Mouse (Mus musculus) heart, adult 8-10 months (tissue): ENCODE results near the gene Zfp663. TPM values are rescaled to one million over a fixed set of nuclear protein-coding genes. Genes with fewer than 3 reads are reported as not detected.

ENCODE experiments used
- DNase-seq: peaks from one replicate; pipeline ENCODE4 v3.0.0; 2022; ENCODE audit warnings: low spot score
- total RNA-seq, 4 experiments: library from RNA; stranded (reverse); gene quantifications; 2 replicates each; pipeline ENCODE4 v1.2.4; 2022

Gene Zfp663
- total RNA-seq, 4 experiments from 2014 or later = not detected

DNA sequence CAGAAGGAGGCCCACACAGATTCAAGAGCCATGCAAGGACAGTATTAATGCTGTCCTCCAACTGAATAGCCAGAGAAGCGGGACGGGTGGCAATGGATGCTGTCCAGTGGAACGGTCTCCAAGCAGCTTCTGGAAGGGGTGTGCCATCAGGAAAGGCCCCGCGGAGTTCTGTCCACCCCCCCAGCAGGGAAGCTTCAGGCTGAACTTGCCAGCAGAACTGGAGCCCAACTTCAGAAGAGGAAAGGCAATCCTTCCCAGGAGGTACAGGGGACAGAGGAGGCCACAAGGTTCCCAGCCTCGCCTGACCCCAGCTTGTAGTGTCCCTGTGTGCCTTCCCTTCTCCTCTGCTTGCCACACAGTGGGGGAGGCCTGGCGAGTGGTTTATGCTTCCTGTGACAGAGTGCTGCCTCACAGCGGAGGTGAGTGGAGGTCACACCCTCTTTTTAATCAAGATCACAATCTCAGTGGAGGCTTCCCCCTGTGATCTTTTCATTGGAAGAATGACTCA lies 47.1 kb downstream of the Zfp663 start:
- DNase-seq = no peak

DNA sequence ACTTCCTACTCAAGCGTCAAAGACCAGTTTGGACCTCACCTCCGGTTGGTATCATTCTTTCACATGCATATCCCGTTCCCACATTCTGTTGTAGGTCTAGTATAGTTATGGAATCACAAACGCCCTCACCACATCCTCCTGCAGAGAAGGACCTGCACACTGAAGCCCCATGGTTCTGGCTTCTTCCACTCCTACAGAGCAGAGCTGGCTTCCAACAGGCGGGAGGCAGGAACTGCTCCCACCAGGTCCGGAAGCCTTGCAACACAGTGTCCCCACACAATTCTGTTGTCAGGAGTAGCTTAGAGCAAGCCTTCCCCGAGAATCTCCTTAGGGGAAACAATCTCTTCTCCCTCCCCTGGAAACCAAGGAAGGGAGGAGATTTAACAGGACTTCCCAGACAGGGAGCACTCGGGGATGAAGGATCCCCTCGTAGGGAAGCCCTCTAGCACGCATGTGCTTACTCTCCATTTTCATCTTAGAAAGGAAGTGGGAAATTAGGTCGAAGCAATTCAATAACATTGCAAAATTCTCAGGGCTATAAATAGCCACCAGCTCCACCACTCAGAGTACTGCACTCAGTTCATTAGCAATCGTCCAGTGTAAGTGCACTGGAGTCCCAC lies 47.9 kb downstream of the Zfp663 start:
- peak; percentile 76 for DNase-seq

DNA sequence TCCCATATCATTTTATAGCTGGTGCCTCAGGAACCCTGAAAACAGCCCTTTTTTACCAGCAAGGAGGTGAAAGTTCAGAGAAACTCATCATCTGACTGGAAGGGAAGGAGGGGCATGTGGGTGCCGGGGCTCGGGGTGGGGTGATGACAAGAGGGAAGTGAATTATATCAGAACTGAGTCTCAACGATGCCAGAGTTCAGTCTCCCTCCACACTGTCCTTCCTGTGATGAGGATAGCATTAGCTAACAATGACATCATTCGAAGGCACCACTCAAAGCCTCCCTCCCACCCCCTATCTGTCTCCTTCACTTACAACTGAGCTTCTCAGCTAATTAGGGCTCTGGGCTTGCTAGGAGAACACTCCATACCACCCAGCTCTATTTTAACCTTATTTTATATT lies 49.0 kb downstream of the Zfp663 start:
- no peak for DNase-seq

DNA sequence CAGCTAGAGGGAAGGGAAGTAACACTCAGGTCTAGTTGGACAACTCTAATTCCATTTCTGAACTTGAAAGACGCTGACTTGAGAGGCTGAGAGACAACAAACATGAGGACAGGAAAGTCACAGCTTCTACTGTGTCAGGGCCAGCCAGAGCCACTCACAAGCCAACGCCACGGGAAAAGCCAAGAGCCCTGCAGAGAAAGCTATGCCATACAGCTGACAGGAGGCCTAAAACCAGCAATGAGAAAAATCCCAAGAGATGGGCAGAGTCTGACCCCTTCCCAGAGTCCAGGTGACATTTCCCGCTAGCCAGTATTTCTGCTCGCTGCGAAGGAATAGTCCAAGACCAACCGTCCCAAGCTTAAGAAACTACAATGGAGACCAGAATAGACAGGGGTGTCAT lies 49.6 kb downstream of the Zfp663 start:
- no peak for DNase-seq

DNA sequence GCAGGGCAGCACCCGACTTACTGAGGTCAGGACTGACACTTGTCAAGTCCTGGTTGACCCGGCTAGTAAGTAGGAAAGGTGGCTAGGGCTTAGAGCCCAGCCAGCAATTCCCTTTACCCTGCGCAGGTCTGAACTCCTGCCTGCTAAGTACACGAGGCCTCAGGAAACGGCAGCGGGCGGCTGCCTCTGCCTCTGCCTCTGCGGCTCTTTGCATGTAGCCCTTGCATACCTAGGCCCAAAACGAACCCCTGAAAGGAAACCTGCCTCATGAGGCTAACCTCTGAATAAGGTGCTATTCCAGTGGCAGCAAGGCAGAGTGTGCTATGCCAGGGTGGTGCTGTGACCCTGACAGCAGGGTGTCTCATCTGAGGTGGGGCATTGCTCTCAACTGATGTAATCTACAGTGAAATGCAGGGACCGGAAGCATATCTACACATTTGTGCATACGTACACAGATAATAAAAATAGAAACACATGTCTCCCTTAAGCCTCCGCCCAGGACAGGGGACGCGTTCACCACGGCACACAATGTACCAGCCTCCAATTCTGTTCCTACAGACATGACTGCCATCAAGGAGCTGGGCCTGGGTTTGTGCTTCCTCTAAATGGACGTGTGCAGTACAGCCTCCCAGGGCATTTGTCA lies 50.8 kb downstream of the Zfp663 start:
- no peak for DNase-seq

DNA sequence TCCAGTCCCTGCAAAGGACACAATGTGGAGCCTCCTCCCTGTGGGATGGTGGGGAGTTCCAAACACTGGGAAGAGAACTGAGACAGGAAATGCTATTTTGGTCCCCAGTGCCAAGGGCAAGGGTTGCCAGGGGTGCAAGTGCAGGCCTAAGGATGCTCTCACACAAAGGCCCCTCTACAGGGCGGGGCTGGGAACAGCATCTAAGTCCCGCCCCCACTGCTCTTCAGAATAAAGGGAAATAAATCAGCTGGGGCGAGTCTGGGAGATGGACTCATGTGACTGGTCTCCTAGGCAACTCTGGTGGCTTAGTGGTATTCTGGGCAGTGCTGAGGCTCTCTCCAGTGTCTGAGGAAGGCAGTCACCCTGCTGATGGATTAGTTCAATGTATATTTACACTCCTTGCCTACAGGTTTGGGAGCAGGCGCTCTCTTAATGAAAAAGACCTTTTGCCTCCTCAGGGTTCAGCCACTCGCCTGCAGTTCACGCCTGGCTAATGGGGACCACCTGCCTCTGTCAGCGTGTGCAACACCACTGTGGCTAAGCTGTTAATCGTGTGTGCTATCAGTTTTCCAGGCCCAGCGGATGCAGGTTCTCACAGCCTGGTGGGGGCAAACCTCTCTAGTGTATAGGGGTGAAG lies 51.6 kb downstream of the Zfp663 start:
- DNase-seq = peak; percentile 69

DNA sequence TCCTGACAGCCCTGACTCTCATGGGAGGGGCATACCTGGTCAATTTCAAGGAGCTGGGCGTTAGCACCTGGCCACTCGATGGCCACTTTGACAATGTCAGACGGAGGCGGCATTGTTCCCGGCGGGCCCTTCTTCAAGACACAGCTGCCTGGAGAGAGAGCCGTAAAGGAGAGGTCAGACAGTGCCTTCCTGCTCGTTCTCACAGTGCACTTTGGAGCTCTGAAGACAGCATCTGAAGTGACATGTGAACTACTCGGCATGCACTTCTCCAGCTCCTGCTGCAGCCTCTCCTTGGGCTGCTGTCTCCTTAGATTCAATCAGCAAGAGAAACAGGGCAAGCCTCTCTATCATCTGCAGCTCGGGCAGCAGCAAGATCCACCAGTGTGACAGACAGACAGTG lies 52.3 kb downstream of the Zfp663 start:
- no peak for DNase-seq

DNA sequence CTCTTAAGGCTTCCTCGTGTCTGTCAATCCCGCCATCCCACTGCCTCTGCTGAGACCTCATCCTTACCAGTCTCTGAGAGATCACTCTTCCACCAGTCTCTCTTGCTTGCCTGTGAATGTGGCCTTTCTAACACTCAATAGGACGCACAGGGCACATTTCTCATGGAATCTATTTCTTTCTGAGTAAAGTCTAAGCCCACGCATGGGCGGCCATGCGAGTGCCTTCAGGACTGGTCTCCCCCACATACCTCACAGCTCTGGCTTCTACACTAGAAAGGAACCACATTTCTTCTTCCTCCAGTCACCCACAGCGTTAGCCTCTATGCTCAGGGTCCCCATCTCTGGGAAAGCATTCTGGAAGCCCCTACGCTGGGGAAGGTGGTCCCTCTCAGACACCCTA lies 54.3 kb downstream of the Zfp663 start:
- DNase-seq = no peak

DNA sequence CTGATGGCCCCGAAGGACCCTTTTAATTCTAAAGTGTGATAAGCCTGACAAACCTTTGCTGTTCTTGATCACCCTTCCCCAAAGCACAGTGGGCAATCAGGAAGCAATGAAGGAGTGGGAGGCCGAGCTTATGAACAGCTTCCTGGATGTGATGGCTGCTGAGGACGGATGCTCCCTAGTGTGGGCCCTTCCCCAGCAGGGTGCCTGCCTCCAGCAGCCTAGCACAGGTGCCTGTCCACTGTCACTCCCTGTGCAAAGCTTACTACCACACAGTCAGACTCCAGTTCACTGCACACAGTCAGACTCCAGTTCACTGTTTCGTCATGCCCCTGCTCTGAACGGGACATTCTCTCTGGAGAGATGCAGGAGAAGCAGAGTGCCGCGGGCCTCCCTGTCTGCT lies 56.1 kb downstream of the Zfp663 start:
- no peak for DNase-seq

DNA sequence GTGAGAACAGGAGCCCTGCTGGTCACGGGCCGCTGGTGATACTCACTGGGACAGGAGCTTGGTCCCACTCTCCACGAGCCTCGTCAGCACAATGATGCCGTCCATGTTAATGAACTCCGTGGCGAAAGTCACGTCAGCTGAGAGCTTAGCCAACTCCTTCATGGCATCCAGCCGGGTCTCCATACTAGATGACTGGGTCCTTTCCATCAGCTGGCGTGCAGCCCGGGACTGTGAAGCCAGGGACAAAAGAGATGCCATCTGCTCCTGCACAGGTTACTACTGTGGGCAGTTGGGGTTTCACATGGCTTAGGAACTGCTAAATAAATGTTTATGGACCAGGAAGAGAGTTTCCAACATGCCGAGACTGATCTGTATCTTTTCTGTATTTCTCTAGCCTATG lies 57.0 kb downstream of the Zfp663 start:
- DNase-seq = no peak

DNA sequence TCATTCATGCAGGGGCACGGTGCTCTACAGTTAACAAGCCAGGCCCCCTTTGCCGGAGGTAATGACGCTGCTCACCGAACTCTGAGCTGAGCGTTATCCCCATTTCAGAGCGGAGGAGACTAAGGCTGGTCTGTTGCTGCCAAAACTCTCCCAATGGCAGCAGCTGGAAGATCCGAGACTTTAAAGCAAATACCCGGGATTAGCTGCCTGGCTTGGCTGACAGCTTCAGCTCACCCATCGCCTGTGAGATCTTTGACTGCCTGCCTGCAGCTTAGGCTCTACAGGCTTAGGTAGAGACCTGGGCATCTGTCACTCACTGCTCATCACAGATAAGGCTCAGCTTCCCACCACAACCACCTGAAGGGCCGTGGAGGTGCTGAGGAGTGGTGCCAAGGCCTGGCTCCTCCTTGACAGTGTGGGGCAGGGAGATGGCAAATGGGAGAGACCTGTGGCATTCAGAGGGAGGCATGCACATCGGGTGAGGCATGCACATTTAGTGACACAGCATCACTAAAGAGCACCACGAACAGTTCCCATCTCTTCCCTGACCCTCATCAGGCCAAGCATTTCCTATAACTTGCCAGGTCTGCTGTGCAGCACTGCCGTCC lies 57.6 kb downstream of the Zfp663 start:
- DNase-seq = no peak

DNA sequence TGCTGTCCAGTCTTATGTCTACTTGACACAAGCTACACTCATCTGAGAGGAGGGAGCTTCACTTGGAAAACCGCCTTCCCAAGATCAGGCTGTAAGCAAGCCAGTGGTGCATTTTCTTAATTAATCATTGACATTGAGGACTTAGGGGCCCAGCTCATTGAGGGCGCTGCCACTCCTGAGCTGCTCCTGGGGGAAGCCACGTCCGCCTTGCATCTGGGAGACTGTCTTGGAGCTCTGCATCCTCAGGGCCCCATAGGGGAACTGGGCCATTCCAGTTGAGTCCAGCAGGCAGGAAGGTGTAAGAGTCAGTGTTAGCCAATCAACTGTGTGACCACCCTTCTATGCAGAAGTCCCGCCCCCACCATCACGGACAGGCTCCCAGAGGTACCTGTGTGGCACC lies 60.7 kb downstream of the Zfp663 start:
- no peak for DNase-seq

DNA sequence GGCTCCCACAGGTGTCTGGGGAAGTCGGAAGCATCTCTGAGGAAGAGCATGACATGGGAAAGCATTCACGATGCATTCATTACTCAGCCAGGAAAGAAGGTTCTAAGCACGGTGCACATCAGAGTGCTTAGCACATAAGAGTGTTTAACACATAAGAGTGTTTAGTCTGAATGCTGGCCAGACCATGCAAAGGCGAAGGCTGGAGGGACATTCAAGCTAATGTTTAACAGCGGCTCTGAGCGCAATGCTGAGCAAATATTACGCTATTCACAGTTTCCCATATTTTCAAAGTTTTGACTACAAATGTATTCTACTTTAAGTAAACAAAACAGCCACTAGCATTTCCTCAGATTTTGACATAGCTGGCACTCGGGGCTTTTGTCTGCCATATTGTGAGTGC lies 63.1 kb downstream of the Zfp663 start:
- DNase-seq = no peak

DNA sequence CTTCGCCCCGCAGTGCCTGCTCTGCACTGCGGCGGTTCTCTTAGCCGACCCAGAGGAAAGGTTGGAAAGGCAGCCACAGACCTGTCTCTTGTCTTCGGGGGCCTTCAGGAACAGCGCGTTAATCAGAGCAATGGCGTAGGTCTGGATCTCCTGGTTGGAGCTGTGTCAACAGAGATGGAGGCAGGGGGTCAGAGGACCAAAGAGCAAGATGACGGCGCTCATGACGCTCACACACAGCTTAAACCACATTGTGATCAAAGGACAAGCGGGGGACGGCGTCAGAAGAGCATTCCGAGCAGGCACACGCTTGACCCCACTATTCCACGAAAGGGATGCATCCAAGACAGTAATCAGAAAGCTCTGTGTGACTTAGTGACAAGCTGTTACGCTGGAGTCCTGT lies 63.7 kb downstream of the Zfp663 start:
- DNase-seq = no peak

DNA sequence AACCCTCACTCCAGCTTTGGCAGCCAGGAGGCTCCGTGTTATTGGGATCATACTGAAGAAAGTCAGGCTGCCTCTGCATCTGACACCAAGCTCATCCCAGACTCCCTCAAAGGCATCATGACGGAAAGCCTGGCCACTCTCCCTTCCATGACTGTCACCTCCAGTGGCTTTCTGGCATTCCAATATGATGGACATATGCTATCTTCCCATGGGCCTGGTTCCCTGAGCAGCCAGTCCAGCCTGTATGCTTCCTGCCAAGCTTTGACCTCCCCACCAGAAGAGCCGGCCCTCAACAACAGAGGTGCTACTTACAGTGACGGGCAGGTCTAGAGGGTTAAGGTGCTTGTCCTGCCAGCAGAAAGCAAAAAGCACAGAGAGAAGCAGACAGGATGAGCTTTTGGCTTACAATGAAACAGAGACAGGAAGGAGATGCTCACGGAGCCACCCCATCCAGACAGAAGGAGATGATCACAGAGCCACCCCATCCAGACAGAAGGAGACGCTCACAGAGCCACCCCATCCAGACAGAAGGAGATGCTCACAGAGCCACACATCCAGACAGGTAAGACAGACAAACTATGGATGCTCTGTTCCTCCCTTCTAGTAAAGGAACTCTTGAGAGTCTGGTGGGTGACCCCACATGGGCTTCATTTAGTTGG lies 65.0 kb downstream of the Zfp663 start:
- DNase-seq = no peak

DNA sequence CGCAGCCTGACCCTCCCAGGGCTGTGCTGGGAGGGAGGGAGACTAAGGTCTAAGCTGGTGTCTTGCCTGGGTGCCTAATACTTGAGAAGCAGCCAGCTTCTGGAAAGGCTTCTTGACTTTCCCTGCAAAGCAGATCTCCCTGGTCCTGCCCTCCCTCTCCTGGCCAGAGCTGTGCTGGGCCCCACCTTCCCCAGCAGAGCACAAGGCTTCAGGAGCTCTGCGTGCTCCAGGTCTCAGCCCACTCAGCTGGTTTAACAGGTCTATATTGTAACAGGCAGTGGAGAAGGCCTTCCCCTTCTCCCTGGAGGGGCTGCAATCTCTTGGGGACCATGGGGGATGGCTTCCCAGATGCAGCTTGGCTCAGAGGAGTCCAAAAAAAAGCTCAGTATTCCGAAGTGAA lies 67.1 kb downstream of the Zfp663 start:
- no peak for DNase-seq

Other genes starting within 250 kb of the Zfp663 start
- 1 to 10 TPM in 2 of 4 experiments, under 1 TPM in 2; 0.75 to 2.2 (median 0.99) TPM for gene Cdh22, start 133.9 kb downstream of the Zfp663 start, total RNA-seq
- gene Slc35c2, start 80.9 kb downstream of the Zfp663 start, total RNA-seq = 10 to 100 TPM; 17.9 to 22.1 (median 19.5) TPM
- gene Elmo2, start 42.2 kb downstream of the Zfp663 start, total RNA-seq = 10 to 100 TPM; 13.7 to 16.4 (median 13.8) TPM
- gene Zfp334, start 19.5 kb upstream of the Zfp663 start, total RNA-seq = 1 to 10 TPM; 2.2 to 2.6 (median 2.6) TPM
- gene Ocstamp, start 31.7 kb upstream of the Zfp663 start, total RNA-seq = not detected
- under 1 TPM; 0.09 to 0.69 (median 0.20) TPM for gene Slc13a3, start 104.5 kb upstream of the Zfp663 start, total RNA-seq
- gene Trp53rka, start 124.6 kb upstream of the Zfp663 start, total RNA-seq = 10 to 100 TPM in 2 of 4 experiments, 1 to 10 TPM in 2; 8.3 to 12.4 (median 9.4) TPM
- gene Slc2a10, start 135.1 kb upstream of the Zfp663 start, total RNA-seq = 1 to 10 TPM; 6.2 to 8.2 (median 7.7) TPM
- 1 to 10 TPM in 3 of 4 experiments, under 1 TPM in 1; 0.65 to 1.2 (median 1.1) TPM for gene Eya2, start 226.3 kb upstream of the Zfp663 start, total RNA-seq